Mouse (Mus musculus) spleen, postnatal 10 days (tissue): ENCODE measurements around the gene Slco1a1.
"Not testable (repeated sequence)": the region's sequence is repeated elsewhere in the genome, so short reads cannot be mapped to it uniquely, and the experiment has no call there.

Experiments
- DNase-seq, 2 experiments: peaks; one replicate each; pipeline ENCODE4 v3.0.0; 2021 to 2022; ENCODE audit warnings: low spot score in 2 of 2

The Slco1a1 gene

GRCm38 (mm10) chr6:141946862-141947261 lies at the start of gene Slco1a1:
Gene Slco1a1 (minus strand): TSS chr6:141946962.
- no peak for DNase-seq

GRCm38 (mm10) chr6:141986772-141987171 lies 40.0 kb upstream of the Slco1a1 start:
- no peak for DNase-seq

- no peak for DNase-seq
These were observed 37.9 kb upstream of the Slco1a1 start for GRCm38 (mm10) chr6:141984644-141985043.

GRCm38 (mm10) chr6:141962420-141962819 lies 15.7 kb upstream of the Slco1a1 start:
- no peak for DNase-seq

GRCm38 (mm10) chr6:141961861-141962260 lies 15.1 kb upstream of the Slco1a1 start:
- no peak for DNase-seq

- DNase-seq = no peak
These were observed 13.7 kb upstream of the Slco1a1 start for GRCm38 (mm10) chr6:141960482-141960881.

- no peak for DNase-seq
These were observed 6.3 kb downstream of the Slco1a1 start for GRCm38 (mm10) chr6:141940451-141940850.

- DNase-seq = no peak
These were observed 48.6 kb downstream of the Slco1a1 start for GRCm38 (mm10) chr6:141898197-141898596.

GRCm38 (mm10) chr6:141889723-141890122 lies 57.0 kb downstream of the Slco1a1 start:
- DNase-seq = no peak

- DNase-seq = no peak
These were observed 58.5 kb downstream of the Slco1a1 start for GRCm38 (mm10) chr6:141888248-141888647.

GRCm38 (mm10) chr6:141882581-141882980 lies 64.2 kb downstream of the Slco1a1 start:
- DNase-seq = no peak

GRCm38 (mm10) chr6:141875742-141876141 lies 71.0 kb downstream of the Slco1a1 start:
- not testable (repeated sequence) for DNase-seq

- DNase-seq = no peak
These were observed 75.1 kb downstream of the Slco1a1 start for GRCm38 (mm10) chr6:141871711-141872110.

- no peak for DNase-seq
These were observed 78.0 kb downstream of the Slco1a1 start for GRCm38 (mm10) chr6:141868735-141869134.

- DNase-seq = no peak
These were observed 80.7 kb downstream of the Slco1a1 start for GRCm38 (mm10) chr6:141866026-141866425.

- no peak for DNase-seq
These were observed 88.8 kb downstream of the Slco1a1 start for GRCm38 (mm10) chr6:141857735-141858531.
